Mouse (Mus musculus): ENCODE measurements around the gene Ankrd13b.

Gene Ankrd13b

DNA sequence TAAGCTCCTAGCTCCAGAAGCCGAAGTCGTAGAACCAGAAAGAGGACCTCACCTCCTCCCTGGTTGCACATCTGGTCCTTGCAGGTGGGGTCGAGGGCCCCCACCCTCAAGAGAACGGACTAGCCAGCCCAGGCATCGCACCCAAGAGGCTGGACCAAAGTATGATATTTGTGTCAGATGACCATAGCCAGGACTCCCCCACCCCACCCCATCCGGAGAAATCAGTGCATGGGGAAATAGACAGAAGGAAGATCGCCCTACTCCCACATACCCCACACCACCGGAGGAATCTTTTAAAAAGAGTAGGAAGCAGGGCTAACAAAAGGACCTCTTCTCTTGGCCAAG is 26.4 kb downstream of the Ankrd13b start:
- in situ Hi-C loops (cut with MboI, MseI) = loop anchor here (25.0 kb wide), 1 partner anchor 351 kb away; no protein-coding TSS in a partner anchor

DNA sequence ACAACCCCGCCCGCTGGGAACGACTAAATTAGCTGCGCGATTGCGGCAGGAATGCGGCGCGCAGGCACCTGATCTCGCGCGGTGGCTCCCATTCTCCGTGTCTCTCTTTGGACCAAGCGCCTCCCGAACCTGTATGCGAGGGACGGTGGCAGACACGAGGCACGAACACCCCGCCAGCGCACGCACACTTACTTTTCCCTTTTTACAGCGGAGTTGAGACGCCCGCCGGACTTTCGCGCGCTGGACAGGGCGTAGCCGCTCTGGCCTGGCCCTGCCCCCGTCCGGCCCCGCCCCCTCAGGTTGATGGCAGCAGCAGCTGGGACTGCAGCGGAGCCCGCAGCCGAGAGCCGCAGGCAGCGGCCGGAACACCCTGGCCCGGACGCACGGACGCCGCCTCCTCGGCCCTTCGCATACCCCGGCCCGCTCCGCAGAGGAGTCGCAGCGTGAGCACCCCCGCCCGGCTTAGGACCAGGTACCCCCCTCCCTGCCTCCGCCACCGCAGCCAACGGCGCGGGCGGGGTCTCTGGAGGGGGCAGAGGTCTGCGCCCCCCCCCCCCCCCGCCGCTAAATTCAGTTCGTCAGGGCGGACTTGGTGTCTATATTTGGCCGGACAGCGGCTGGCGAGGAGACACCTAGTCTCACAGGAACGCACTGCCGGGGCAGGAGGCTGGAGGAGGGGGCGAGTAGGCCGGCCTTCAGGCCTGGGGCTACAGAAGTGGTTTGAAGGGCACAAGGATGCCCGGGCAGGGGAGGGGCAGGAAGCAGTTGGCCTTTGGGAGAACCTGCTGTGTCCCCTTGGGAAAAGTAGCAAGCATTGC is 27.0 kb downstream of the Ankrd13b start, which contains the start of gene Coro6:
Gene Coro6 (plus strand): TSS at position 129 of the 818 bp plus-strand sequence.
- in situ Hi-C loops (cut with MboI, MseI) = loop anchor here (25.0 kb wide), 1 partner anchor 350 kb away; no protein-coding TSS in a partner anchor

DNA sequence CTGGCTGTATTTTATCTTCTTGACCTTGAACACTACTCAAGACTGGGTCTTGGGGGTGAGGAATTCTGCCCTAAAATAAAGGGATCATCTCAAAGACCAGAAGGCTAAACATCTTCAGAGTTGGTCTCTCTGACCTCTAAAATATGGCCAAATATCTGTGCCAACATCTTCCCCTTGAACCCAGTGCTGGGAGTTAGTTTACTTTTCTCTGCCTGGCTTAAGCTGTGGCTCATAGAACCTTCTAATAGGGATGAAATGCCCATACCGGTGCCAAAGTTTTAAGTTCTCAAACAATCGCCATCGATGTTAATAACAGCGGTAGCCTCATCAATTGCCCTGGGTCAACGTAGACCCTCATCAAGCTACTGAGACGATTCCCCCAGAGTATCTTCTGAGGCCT is 27.6 kb downstream of the Ankrd13b start:
- in situ Hi-C loops (cut with MboI, MseI) = loop anchor here (25.0 kb wide), 1 partner anchor 350 kb away; no protein-coding TSS in a partner anchor

DNA sequence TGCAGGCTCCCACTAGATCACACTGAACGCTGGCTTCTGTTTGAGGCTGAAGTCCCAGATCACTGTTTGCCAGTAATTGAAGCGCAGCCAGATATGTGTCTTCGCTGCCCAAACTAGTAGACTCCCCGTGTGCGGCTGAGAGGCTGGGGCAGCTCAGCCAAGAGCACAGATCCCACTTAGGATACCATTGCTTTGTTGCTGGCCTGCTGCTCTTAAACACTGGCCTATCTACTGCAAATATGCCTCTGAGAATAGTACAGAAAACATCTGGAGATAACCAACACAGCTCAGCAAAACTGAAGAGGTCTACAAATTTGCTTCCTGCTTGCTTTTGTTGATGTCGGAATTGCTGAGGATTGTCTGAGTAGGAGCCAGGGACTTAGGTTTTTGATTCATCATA is 32.6 kb downstream of the Ankrd13b start:
- in situ Hi-C loops (cut with MboI, MseI) = loop anchor here (25.0 kb wide), 1 partner anchor 345 kb away; no protein-coding TSS in a partner anchor

DNA sequence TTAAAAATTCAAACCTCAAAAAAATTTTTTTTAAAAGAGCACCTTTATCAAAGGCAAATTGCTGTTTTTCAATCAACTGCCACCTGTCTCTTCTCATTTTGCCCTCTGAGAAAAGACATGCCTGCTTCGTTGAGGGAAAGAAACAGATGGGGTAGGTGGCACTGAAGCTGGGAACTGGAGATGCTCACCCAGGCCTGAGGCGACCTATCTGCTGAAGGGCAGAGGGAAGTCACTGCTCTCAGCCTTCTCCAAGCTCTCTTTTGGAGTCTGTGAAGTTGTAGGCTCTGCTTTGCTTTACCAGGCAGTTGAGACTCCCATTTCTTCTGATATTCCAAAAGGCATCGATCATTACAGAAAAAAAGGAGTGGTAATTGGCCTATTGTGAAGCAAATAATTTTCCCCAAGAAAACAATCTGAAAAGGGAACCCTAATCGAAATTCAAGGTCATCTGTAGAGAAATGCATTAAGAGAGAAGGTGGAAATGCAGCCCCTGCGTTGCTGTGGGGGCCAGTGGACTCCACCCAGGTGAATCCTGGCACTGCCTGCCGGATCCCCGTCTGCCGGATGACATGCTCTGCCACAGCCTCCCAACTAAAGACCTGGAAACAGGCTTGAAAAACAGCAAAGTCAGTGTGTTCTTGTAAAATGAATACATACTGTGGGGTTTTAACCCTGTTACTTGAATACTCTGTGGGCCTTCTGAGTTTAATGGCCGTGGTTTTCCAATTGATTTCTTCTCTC is 33.5 kb downstream of the Ankrd13b start:
- in situ Hi-C loops (cut with MboI, MseI) = loop anchor here (25.0 kb wide), 1 partner anchor 344 kb away; no protein-coding TSS in a partner anchor

DNA sequence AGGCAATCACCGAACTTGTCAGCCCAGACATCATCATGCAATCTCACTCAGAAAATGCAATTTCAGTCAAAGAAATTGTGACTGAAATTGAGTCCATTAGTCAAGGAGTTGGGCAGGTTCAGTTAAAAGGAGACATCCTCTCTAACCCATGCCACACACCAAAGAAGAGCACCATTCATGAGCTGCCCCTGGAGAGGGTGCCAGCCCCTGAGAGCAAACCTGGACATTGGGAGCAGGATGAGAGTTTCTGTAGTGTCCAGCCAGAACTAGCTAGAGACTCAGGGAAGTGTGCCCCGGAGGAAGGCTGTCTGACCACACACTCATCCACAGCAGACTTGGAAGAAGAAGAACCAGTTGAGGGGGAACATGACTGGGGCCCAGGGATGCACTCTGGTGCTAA is 36.1 kb downstream of the Ankrd13b start:
- in situ Hi-C loops (cut with MboI, MseI) = loop anchor here (25.0 kb wide), 1 partner anchor 341 kb away; no protein-coding TSS in a partner anchor

DNA sequence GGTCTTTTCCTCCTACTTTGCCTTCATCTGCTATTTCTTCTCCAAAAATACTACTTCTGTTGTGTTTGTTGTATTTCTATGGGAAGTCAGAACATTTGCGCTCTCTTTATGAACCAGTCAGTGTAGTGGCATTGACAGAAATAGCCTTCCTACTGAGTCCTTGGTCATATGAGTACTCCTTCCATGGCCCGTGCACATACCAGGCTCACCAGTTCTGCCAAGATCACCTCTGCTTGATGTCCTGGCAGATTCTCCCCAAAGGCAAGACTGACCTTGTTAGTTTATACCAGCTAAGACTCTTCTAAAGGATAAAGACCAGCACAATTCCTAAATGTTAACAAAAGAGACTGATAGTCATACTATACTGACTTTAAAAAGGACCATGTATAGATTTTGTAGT is 37.8 kb downstream of the Ankrd13b start:
- in situ Hi-C loops (cut with MboI, MseI) = loop anchor here (25.0 kb wide), 1 partner anchor 339 kb away; no protein-coding TSS in a partner anchor

DNA sequence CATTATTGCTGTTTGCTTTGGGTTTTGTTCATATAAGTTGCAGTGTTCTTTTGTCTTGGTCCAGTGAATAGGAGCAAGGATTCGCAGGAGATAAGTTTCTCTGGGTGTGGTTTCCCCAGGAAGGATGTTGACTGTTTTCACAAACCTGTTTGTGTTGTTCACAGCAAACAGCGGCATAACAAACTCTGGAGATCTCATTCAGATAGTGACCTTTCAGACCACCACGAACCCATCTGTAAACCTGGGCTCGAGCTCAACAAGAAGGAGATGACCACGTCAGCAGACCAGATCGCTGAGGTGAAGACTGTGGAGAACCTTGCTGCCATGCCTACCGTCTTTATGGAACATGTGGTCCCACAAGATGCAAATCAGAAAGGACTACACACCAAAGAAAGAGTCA is 40.3 kb downstream of the Ankrd13b start:
- in situ Hi-C loops (cut with MboI, MseI) = loop anchor here (10.0 kb wide), 1 partner anchor 134 kb away; no protein-coding TSS in a partner anchor

DNA sequence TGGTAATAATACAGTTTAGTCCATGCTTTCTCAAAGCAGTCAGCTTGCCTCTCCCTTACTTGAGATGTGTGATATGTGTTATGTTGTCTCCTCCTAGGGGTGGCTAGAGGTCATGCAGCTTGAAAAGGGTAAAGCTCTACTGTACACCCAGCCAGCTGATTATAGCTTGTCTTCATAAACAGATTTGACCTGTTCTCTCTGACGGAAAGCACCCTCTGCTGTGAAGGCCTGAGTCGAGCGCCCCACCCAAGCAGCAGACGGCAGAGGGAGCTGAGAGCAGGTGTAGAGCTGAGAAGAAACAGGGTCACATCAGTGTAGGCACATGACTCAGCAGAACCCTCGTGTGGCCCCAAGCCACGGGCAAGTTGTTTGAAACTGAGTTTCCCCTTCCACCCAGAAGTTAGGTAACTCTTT is 42.8 kb downstream of the Ankrd13b start:
- in situ Hi-C loops (cut with MboI, MseI) = loop anchor here (10.0 kb wide), 1 partner anchor 132 kb away; no protein-coding TSS in a partner anchor

DNA sequence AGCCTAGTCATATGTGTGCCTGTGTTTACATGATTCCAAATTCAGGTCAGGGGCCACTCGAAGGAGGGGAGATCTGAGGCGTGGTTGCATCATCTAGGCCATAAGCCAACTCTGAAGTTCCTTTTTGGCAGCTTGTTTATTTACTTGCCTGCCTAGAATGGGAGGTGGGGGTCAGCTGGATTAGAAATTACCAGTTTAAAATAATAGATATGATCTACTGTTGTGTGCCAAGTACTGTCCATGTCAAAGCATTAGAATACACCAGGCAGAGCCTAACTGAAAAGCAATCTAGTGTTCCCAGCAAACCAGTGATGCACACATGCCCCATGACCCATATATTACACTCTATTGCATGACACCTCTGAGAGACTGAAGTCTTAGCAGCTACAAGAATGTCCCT is 44.5 kb downstream of the Ankrd13b start:
- in situ Hi-C loops (cut with MboI, MseI) = loop anchor here (10.0 kb wide), 1 partner anchor 130 kb away; no protein-coding TSS in a partner anchor

DNA sequence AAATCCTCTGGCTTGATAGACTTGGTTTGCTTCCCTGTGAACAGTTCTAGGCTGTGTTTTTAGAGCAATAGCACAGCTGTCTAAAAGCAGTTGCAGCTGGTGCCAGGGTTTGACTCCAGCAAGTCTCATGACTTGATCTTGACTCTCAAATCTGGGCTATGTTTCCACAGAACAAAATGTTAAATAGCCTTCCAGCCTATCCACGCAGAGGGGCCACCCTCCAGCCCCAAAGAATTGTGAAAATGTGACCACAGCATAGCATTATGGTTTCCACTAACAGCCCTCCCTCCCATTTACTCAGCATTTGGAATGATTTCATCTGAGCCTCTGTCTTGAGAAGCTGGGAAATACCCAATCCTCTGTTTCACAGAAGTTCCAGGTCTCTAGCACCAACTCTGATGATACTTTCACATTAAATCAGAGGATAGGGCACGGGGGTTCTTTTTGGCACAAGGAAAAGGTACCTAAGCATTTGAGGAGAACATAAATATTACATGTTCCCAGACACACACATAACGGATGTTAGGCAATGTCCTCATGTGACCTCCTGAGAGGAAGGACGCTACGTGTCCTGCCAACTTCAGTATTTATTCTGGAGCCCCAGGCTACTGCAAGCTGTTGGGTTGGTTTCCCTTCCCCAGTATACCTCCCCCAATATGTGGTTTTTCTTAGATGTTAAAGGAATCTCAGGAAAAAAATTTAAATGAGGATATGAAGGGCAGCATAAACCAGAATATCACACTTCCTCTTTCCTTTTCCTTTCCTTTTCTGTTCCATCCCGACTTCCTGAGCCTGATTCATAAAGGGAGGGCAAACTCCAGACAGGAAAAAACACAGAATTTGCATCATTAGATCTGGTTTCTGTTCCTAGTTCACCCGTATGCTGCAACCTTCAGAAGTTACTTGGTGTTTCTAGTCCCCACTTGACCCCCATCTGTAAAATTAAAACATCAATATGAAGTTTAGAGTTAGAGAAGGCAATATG is 47.0 kb downstream of the Ankrd13b start:
- in situ Hi-C loops (cut with MboI, MseI) = loop anchor here (10.0 kb wide), 1 partner anchor 128 kb away; no protein-coding TSS in a partner anchor

DNA sequence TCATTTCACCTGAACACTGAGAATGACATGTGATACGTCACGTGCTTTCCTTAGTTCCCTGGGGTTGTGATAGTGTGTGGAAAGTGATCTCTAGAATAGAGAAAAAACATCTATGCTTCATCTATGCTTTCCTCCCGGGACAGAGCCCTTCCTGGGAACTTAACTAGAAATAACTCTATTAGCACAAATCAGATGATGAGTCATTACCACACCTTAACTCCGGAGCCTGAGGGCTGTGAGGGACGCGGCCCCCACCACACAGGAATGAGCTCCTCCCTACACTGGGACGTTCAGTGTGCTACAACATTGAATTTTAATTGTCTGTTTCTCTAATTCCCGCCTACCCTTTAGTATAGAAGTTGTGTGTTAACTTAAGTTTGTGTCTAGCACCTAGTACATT is 48.5 kb downstream of the Ankrd13b start:
- in situ Hi-C loops (cut with MboI, MseI) = loop anchor here (10.0 kb wide), 1 partner anchor 126 kb away; no protein-coding TSS in a partner anchor

DNA sequence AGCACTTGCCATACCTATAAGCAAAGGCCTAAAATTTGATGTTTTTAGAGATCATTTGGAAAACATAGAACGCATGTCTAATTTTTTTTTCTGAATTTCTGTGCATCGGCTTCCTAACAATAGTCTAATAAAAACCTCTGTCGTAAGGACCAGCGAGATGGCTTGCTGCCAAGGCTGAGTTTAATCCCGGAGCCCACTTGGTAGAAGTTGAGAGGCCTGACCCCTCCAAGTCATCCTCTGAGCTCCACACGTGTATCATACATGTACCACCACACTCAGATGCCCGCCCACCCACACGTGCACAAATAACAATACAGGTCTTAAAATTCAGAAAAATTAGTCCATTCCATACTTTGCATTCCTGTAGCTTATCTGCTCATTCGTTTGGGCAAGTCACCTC is 49.4 kb downstream of the Ankrd13b start:
- in situ Hi-C loops (cut with MboI, MseI) = loop anchor here (10.0 kb wide), 1 partner anchor 125 kb away; no protein-coding TSS in a partner anchor

DNA sequence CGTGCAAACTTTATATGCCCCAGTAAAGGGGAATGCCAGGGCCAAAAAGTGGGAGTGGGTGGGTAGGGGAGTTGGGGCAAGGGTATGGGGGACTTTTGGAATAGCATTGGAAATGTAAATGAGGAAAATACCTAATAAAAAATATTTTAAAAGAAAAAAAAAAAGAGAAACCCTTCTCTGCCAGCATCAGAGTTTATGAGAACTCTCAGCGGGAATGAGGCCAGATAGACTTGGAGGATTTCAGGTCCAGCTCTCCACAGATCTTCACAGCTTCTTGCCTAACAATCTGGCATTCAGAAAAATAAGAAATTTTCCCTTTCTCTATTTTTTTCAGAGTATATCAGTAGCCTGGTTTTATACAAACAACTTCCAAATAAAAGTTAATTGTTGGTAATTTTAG is 52.5 kb downstream of the Ankrd13b start:
- in situ Hi-C loops (cut with MboI, MseI) = no loop called here

DNA sequence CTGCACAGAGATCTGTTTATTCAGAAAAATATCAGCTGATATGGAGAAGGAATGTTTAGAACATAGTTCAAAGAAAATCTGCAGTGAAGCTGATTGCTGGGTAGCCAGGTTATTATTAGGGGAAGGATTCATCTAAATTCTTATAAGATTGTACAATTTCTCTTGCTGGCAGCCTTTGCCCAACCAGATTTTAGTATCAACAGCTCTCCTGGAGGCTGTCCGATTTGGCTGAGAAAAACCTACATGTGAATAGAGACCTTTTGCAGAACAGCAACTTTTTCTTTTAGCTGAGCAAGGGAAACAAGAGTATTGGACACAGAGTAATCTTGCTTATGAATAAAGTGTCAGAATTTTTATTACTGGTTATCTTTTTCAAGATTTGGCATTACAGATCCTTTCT is 61.0 kb downstream of the Ankrd13b start:
- in situ Hi-C loops (cut with MboI, MseI) = no loop called here

DNA sequence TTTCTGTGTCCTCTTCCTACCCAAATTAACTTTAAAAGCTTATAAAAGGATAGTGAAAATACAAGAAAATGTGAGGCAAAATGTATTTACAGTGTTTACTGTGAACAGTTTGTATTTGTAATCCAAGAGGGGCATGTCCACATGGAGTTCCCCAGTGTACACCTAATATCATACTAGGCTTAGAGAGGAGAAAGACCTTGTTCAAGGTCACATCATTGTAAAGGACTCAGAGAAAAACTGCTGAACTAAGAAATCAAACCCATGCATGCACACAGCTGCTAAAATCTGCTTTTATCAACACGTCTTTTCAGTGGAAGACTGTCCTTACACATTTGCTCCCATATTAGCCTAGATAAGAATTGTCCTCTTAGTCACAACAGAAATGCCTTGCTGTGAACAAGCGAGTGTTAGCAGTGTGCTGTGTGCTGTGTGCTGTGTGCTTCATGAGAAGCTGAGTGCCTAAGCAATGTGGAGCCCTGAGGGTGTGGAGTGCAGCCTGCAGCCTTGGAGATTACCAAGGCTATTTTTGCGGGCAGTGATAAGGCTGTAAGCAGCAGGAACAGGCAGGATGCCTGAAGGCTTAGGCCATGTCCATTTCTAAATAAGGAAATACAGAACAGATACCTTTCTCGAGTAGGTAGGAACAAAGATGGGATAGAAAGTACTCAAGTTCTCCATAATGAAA is 66.2 kb downstream of the Ankrd13b start:
- in situ Hi-C loops (cut with MboI, MseI) = no loop called here
